Mouse (Mus musculus) heart, postnatal 0 days (tissue): Measurements from ENCODE around the gene Aaed1. TPM values are rescaled to one million over a fixed set of nuclear protein-coding genes. Genes with fewer than 3 reads are reported as not detected.

Experiments used
- ATAC-seq: fragments of 200-750 bp; cut with Nextera tagmentation; 2 replicates; pipeline ENCODE4 v1.8.0; 2017; ENCODE audit warnings: low read depth, moderate number of reproducible peaks, moderate library complexity; ENCODE audit not compliant: insufficient read depth
- DNase-seq: peaks from one replicate; pipeline ENCODE4 v3.0.0-alpha.2; 2016; ENCODE audit warnings: low spot score
- H3K27ac ChIP-seq: fragments of 300-500 bp; sonication (generic); 2 replicates; pipeline ENCODE4 v1.5.1; 2014; ENCODE audit warnings: low read depth, mild to moderate bottlenecking
- H3K27me3 ChIP-seq: fragments of 300-500 bp; sonication (generic); 2 replicates; pipeline ENCODE4 v1.6.1; 2014; ENCODE audit warnings: low read length, mixed read lengths; ENCODE audit not compliant: control insufficient read depth, insufficient read depth
- H3K36me3 ChIP-seq: fragments of 300-500 bp; sonication (generic); replicated peaks from 2 replicates; pipeline ENCODE4 v1.6.1; 2014; ENCODE audit warnings: low read length, mixed read lengths; ENCODE audit not compliant: control insufficient read depth, insufficient read depth
- H3K4me1 ChIP-seq: fragments of 300-500 bp; sonication (generic); 2 replicates; pipeline ENCODE4 v1.6.1; 2014; ENCODE audit warnings: antibody characterized with exemption; ENCODE audit not compliant: control insufficient read depth, insufficient read depth
- H3K4me2 ChIP-seq: fragments of 300-500 bp; sonication (generic); 2 replicates; pipeline ENCODE4 v1.6.1; 2014; ENCODE audit warnings: low read depth, mild to moderate bottlenecking, low read length, moderate library complexity
- H3K4me3 ChIP-seq: fragments of 300-500 bp; sonication (generic); 2 replicates; pipeline ENCODE4 v1.5.1; 2014; ENCODE audit warnings: low read depth, low read length
- H3K9ac ChIP-seq: fragments of 300-500 bp; sonication (generic); replicated peaks from 2 replicates; pipeline ENCODE4 v1.6.1; 2014; ENCODE audit warnings: low read depth, low read length, mixed read lengths
- H3K9me3 ChIP-seq: fragments of 300-500 bp; sonication (generic); replicated peaks from 2 replicates; pipeline ENCODE4 v1.6.1; 2016; ENCODE audit warnings: low read length; ENCODE audit not compliant: control insufficient read depth
- CTCF ChIP-seq: IDR thresholded peaks from 2 replicates; pipeline ENCODE4 v1.5.1; 2016; ENCODE audit warnings: antibody characterized with exemption, control low read depth, low read depth
- EP300 ChIP-seq: IDR thresholded peaks from 2 replicates; pipeline ENCODE4 v1.6.1; 2016; ENCODE audit warnings: antibody characterized with exemption, low read depth
- WGBS: fragments of 180-500 bp; shearing (Covaris S2); extraction: QIAGEN DNeasy Blood & Tissue Kit; methylation state at CpG from one replicate; pipeline ENCODE4 v1.1.7; 2014; 5-methylcytosine and 5-hydroxymethylcytosine counted together
- polyA plus RNA-seq: library from polyadenylated mRNA; unstranded; fragments of >200 nt; fragmentation: Nextera tagmentation; extraction: Ambion mirVana; gene quantifications from 2 replicates; pipeline ENCODE4 v1.2.1, GENCODE M21; 2015
- total RNA-seq: library from RNA; depleted of rRNA; stranded (reverse); fragments of >200 nt; gene quantifications from 2 replicates; pipeline ENCODE4 v1.2.3, GENCODE M21; 2014; ENCODE audit warnings: low replicate concordance

Aaed1 gene
- total and polyA plus RNA-seq, 2 experiments from 2014 or later, result 67.0 to 76.6 TPM

DNA sequence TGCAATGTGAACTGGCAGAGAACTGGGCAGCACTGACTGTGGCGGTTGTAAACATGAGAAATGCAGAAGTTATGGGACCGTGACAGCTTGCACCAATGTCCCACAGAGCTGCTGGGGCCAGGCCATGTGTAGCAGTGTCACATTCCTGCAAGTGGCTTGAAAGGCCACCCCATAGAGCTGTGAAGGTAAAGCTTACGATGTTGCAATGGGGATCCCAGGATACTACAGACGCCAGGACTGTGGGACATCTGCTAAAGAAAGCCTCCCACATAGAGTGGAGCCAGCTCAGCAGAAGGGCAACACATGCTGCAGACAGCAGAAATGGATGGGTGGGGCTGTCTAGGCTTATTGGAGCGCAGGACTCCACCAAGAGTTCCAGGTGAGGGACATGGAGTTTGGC is 5.0 kb downstream of the Aaed1 start:
- H3K4me2 ChIP-seq, result no peak overlapping the region
- ATAC-seq, result no peak
- TF ChIP-seq EP300 (no peak), CTCF (no peak)
- no peak for DNase-seq
- no peak overlapping the region for H3K27ac ChIP-seq
- no peak overlapping the region for H3K9ac ChIP-seq
- H3K27me3 ChIP-seq, result no peaks in the 10 kb centered on the region
- H3K4me3 ChIP-seq, result no peak overlapping the region
- peaks cover 46% of the 10 kb centered on the region for H3K36me3 ChIP-seq
- no peaks in the 10 kb centered on the region for H3K9me3 ChIP-seq
- WGBS, result 85% methylated on average over 5 of the region's 5 CpGs
- peaks cover 21% of the 10 kb centered on the region for H3K4me1 ChIP-seq

DNA sequence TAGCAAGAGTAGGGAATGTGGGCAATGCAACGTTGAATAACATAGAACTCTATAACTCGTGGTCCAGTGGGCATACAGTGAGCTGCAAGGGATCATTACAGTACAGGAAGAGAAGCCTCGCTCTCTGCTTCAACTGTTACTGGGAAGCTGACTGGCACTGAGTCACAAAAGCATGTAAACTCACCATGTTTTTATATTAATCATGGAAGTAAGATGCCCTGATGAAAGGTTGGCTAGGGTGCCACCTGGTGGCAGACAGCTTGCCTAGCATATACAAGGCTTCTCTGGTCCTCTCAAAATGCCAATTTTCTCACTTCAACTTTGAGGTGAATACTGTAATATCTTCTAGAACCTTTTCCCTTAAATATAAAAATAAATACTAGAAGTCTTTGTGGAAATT is 6.4 kb downstream of the Aaed1 start:
- Histone ChIP-seq H3K4me1 (peaks cover 19% of the 10 kb centered on the region), H3K27ac (no peak overlapping the region), H3K9ac (no peak overlapping the region), H3K36me3 (peaks cover 48% of the 10 kb centered on the region), H3K27me3 (no peaks in the 10 kb centered on the region), H3K4me3 (no peak overlapping the region), H3K4me2 (no peak overlapping the region), H3K9me3 (no peaks in the 10 kb centered on the region)
- TF ChIP-seq EP300 (no peak), CTCF (peak; percentile 84)
- 72% methylated on average over 3 of the region's 3 CpGs for WGBS
- DNase-seq (peak; percentile 58), ATAC-seq (no peak)

DNA sequence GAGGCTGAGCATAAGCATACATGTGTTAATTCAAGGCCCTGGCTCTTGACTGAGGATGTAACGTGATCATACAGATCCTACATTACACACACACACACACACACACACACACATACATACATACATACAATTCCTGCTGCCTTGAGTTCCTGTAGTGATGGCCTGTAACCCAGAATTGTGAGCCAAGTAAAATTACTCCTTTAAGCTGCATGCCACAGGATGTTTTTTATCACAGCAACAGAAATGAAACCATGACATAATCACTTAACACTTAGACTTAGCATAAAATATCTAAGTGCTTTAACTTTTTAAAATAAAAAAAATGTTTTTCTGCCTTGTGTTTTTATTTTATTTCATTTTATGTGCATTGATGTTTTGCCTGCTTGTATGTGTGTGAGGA is 13.4 kb downstream of the Aaed1 start:
- Histone ChIP-seq H3K9me3 (no peaks in the 10 kb centered on the region), H3K4me3 (no peak overlapping the region), H3K27ac (no peak overlapping the region), H3K36me3 (peaks cover 51% of the 10 kb centered on the region), H3K4me2 (no peak overlapping the region), H3K9ac (no peak overlapping the region), H3K27me3 (no peaks in the 10 kb centered on the region), H3K4me1 (no peaks in the 10 kb centered on the region)
- DNase-seq, result no peak
- no peak for TF ChIP-seq CTCF
- no peak for TF ChIP-seq EP300
- WGBS, result 93% methylated on average over 1 of the region's 1 CpGs
- no peak for ATAC-seq

DNA sequence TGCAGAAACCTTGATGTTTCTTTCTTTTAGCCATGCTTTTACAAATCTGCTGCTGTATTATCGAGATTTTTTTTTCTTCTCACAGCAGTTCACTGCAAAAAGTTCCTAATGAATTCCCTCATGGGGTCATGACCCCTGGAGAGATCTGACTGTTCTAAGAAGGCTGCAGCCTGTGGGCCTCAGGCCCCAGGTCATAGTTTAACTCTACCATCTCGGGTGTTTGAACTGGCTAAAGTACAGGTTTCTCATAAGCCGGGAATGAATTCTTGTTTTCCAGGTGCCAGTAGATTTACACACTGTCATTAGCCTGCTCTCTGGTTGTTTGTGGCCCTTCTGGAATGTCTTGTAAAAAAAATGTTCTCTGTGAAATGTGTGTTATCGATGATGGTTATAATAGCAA is 25.7 kb downstream of the Aaed1 start:
- ATAC-seq, result no peak
- H3K9me3 ChIP-seq, result no peaks in the 10 kb centered on the region
- H3K27me3 ChIP-seq, result no peaks in the 10 kb centered on the region
- 62% methylated on average over 4 of the region's 4 CpGs for WGBS
- H3K36me3 ChIP-seq, result peaks cover 25% of the 10 kb centered on the region
- no peak overlapping the region for H3K27ac ChIP-seq
- no peak for TF ChIP-seq EP300
- TF ChIP-seq CTCF, result no peak
- DNase-seq, result no peak
- H3K4me2 ChIP-seq, result no peak overlapping the region
- H3K9ac ChIP-seq, result no peak overlapping the region
- H3K4me1 ChIP-seq, result no peaks in the 10 kb centered on the region
- no peak overlapping the region for H3K4me3 ChIP-seq

DNA sequence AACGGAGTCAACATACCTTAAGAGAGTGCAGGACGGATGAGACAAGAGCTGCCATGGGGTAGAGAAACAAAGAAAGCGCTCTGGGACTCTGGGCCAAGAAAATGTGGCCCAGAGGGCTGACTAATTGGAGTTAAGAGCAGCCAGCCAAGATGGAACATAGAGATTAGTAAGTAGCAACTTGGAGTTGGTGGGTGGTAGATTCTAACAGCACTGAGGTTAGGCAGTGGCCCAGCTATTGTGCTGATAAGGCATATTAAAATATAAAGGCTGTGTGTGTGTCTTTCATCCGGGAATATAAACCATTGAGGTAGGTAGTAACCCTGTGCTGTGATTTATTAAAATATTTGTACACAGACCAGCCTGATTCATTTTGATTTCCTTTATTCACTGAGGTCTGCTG is 26.2 kb downstream of the Aaed1 start:
- Histone ChIP-seq H3K27ac (no peak overlapping the region), H3K27me3 (no peaks in the 10 kb centered on the region), H3K4me1 (no peaks in the 10 kb centered on the region), H3K9ac (no peak overlapping the region), H3K9me3 (no peaks in the 10 kb centered on the region), H3K4me3 (no peak overlapping the region), H3K4me2 (no peak overlapping the region), H3K36me3 (peaks cover 21% of the 10 kb centered on the region)
- TF ChIP-seq CTCF (no peak), EP300 (no peak)
- 78% methylated on average over 4 of the region's 4 CpGs for WGBS
- ATAC-seq, result no peak
- no peak for DNase-seq

DNA sequence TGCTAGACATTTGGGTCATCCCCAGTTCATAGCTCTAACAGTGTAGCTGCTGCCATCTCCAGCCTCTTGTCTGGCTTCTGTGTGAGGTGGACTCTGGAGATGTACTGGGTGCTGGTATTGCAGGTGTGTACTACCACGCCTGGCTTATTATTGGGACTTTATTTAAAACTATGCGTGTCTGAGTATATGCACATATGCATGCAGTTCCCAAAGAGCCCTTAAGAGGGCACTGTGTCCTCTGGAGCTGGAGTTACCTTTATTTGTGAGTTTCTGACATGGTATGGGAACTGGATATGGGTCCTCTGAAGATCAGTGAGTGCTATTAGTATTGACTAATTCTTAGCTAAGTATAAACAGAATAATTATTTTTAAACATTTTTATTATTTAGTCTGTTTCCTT is 27.8 kb downstream of the Aaed1 start:
- 95% methylated on average over 2 of the region's 2 CpGs for WGBS
- Histone ChIP-seq H3K27me3 (no peaks in the 10 kb centered on the region), H3K9ac (no peak overlapping the region), H3K9me3 (no peaks in the 10 kb centered on the region), H3K4me3 (no peak overlapping the region), H3K4me1 (no peaks in the 10 kb centered on the region), H3K4me2 (no peak overlapping the region), H3K27ac (no peak overlapping the region), H3K36me3 (peaks cover 11% of the 10 kb centered on the region)
- DNase-seq, result no peak
- TF ChIP-seq EP300, result no peak
- TF ChIP-seq CTCF, result no peak
- no peak for ATAC-seq
